Mouse (Mus musculus) retina, embryonic 14.5 days (tissue): ENCODE measurements around the gene Sh3bp2.

Experiments
- DNase-seq: peaks from one replicate; pipeline ENCODE4 v3.0.0-alpha.2; 2015; ENCODE audit warnings: low spot score

Sh3bp2 gene

GRCm38 (mm10) chr5:34525663-34526476 is at the start of gene Sh3bp2:
Gene Sh3bp2 (plus strand): TSS chr5:34525838.
- DNase-seq: peak; percentile 90

GRCm38 (mm10) chr5:34480926-34481325 is 44.7 kb upstream of the Sh3bp2 start:
- no peak for DNase-seq

- DNase-seq: no peak
Observed at GRCm38 (mm10) chr5:34485731-34486130, 39.9 kb upstream of the Sh3bp2 start.

- no peak for DNase-seq
Observed at GRCm38 (mm10) chr5:34487320-34488090, 38.1 kb upstream of the Sh3bp2 start.

- no peak for DNase-seq
Observed at GRCm38 (mm10) chr5:34488741-34489417, 36.8 kb upstream of the Sh3bp2 start.

- DNase-seq: no peak
Observed at GRCm38 (mm10) chr5:34489418-34489787, 36.2 kb upstream of the Sh3bp2 start.

GRCm38 (mm10) chr5:34496745-34497144 is 28.9 kb upstream of the Sh3bp2 start:
- DNase-seq: no peak

- DNase-seq: no peak
Observed at GRCm38 (mm10) chr5:34500886-34501285, 24.8 kb upstream of the Sh3bp2 start.

- DNase-seq: no peak
Observed at GRCm38 (mm10) chr5:34501588-34501987, 24.1 kb upstream of the Sh3bp2 start.

GRCm38 (mm10) chr5:34502411-34502810 is 23.2 kb upstream of the Sh3bp2 start:
- DNase-seq: no peak

GRCm38 (mm10) chr5:34502821-34503220 is 22.8 kb upstream of the Sh3bp2 start:
- DNase-seq: no peak

- no peak for DNase-seq
Observed at GRCm38 (mm10) chr5:34512486-34512885, 13.2 kb upstream of the Sh3bp2 start.

- peak; percentile 94 for DNase-seq
Observed at GRCm38 (mm10) chr5:34513466-34514217, 12.0 kb upstream of the Sh3bp2 start, which contains the start of gene Tnip2. Gene Tnip2 (minus strand): TSS chr5:34513991.

- DNase-seq: no peak
Observed at GRCm38 (mm10) chr5:34514218-34514566, 11.4 kb upstream of the Sh3bp2 start.

- DNase-seq: no peak
Observed at GRCm38 (mm10) chr5:34515096-34515495, 10.5 kb upstream of the Sh3bp2 start.

GRCm38 (mm10) chr5:34517913-34518312 is 7.7 kb upstream of the Sh3bp2 start:
- peak; percentile 85 for DNase-seq

GRCm38 (mm10) chr5:34519389-34519910 is 6.2 kb upstream of the Sh3bp2 start:
- DNase-seq: no peak

GRCm38 (mm10) chr5:34520458-34521209 is 5.0 kb upstream of the Sh3bp2 start:
- DNase-seq: no peak

GRCm38 (mm10) chr5:34521337-34521736 is 4.3 kb upstream of the Sh3bp2 start:
- DNase-seq: no peak

- no peak for DNase-seq
Observed at GRCm38 (mm10) chr5:34523958-34524485, 1.6 kb upstream of the Sh3bp2 start.

- DNase-seq: no peak
Observed at GRCm38 (mm10) chr5:34524511-34524910, 1.1 kb upstream of the Sh3bp2 start.
